Mouse (Mus musculus): ENCODE measurements around the gene Vars. TPM values are rescaled to one million over a fixed set of nuclear protein-coding genes. Genes with fewer than 3 reads are reported as not detected.
"Not testable (repeated sequence)": the region's sequence is repeated elsewhere in the genome, so short reads cannot be mapped to it uniquely, and the experiment has no call there.

Vars gene
- total RNA-seq, 4 experiments from 2014 or later: 37.3 to 42.8 (median 41.0) TPM

- DNase-seq (ENCODE audit: low spot score in 2 of 2): no peak
Observed at GRCm38 (mm10) chr17:35002153-35002865, 1.5 kb downstream of the Vars start.

GRCm38 (mm10) chr17:35003022-35003838 lies 2.4 kb downstream of the Vars start:
- no peak for DNase-seq (ENCODE audit: low spot score in 2 of 2)

- DNase-seq (ENCODE audit: low spot score in 2 of 2): no peak
Observed at GRCm38 (mm10) chr17:35004075-35004717, 3.4 kb downstream of the Vars start.

GRCm38 (mm10) chr17:35005158-35005557 lies 4.4 kb downstream of the Vars start:
- DNase-seq (ENCODE audit: low spot score in 2 of 2): no peak

GRCm38 (mm10) chr17:35005902-35006301 lies 5.1 kb downstream of the Vars start:
- DNase-seq (ENCODE audit: low spot score in 2 of 2): not testable (repeated sequence)

GRCm38 (mm10) chr17:35007387-35007991 lies 6.7 kb downstream of the Vars start:
- no peak for DNase-seq (ENCODE audit: low spot score in 2 of 2)

GRCm38 (mm10) chr17:35009586-35009985 lies 8.8 kb downstream of the Vars start:
- no peak for DNase-seq (ENCODE audit: low spot score in 2 of 2)

- DNase-seq (ENCODE audit: low spot score in 2 of 2): no peak
Observed at GRCm38 (mm10) chr17:35011440-35011839, 10.7 kb downstream of the Vars start.

- no peak for DNase-seq (ENCODE audit: low spot score in 2 of 2)
Observed at GRCm38 (mm10) chr17:35012430-35012829, 11.6 kb downstream of the Vars start.

- DNase-seq (ENCODE audit: low spot score in 2 of 2): no peak
Observed at GRCm38 (mm10) chr17:35013221-35013620, 12.4 kb downstream of the Vars start.

- no peak for DNase-seq (ENCODE audit: low spot score in 2 of 2)
Observed at GRCm38 (mm10) chr17:35015296-35015695, 14.5 kb downstream of the Vars start.

- DNase-seq (ENCODE audit: low spot score in 2 of 2): peak; percentile 35 to 43
Observed at GRCm38 (mm10) chr17:35016376-35016775, 15.6 kb downstream of the Vars start, which contains the start of gene Vwa7. Gene Vwa7 (plus strand): TSS chr17:35016579.

- no peak for DNase-seq (ENCODE audit: low spot score in 2 of 2)
Observed at GRCm38 (mm10) chr17:35016791-35017705, 16.3 kb downstream of the Vars start.

GRCm38 (mm10) chr17:35017706-35018030 lies 16.9 kb downstream of the Vars start:
- DNase-seq (ENCODE audit: low spot score in 2 of 2): no peak

GRCm38 (mm10) chr17:35018171-35018570 lies 17.4 kb downstream of the Vars start:
- no peak for DNase-seq (ENCODE audit: low spot score in 2 of 2)

- DNase-seq (ENCODE audit: low spot score in 2 of 2): no peak
Observed at GRCm38 (mm10) chr17:35019894-35020293, 19.1 kb downstream of the Vars start.

GRCm38 (mm10) chr17:35020551-35020950 lies 19.8 kb downstream of the Vars start:
- DNase-seq (ENCODE audit: low spot score in 2 of 2): no peak

- DNase-seq (ENCODE audit: low spot score in 2 of 2): peak; percentile 80 to 87
Observed at GRCm38 (mm10) chr17:35021163-35021808, 20.5 kb downstream of the Vars start.

GRCm38 (mm10) chr17:35021842-35022477 lies 21.2 kb downstream of the Vars start:
- no peak for DNase-seq (ENCODE audit: low spot score in 2 of 2)
